Mouse (Mus musculus): ENCODE results near the gene Nell2. TPM values are rescaled to one million over a fixed set of nuclear protein-coding genes. Genes with fewer than 3 reads are reported as not detected.

Nell2 gene
- total and polyA plus RNA-seq, 3 experiments, result not detected

DNA sequence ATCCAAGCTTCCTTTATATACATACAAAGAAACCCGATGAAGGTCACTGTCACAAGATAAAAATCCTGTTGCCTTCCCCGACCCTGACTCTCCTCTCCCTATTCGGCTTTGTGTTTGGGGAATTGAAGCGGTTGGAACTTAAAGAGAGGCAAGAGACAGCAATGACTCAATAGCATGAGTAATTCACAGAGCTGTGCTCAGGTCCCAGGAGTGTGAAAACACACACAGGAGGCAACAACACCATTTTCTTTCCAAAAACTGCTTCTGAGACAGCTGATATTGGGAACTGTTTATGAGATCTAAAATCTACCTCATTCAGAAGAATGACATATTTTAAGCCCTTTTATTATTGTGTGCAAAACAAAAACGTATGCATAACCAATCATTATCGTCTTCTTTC, 41.2 kb upstream of the Nell2 start:
- in situ Hi-C loops (cut with MboI; ENCODE audit: low pct_ligation_motif_present, low pct_unique_long_range_greater_than_20kb, low sequenced_read_pairs), result no loop called here
- H3K4me2 ChIP-seq (ENCODE audit: insufficient read depth, low read depth, poor library complexity, severe bottlenecking), result no peak overlapping the region
- peaks cover 26% of the 10 kb centered on the region for H3K27me3 ChIP-seq (replicated peaks)
- peaks cover 6% of the 10 kb centered on the region for H3K9me3 ChIP-seq (replicated peaks; ENCODE audit: low read length)
- H3K27ac ChIP-seq (ENCODE audit: insufficient read depth, low read depth), result no peak overlapping the region
- no peak for DNase-seq (ENCODE audit: extremely low read depth)
- H3K4me1 ChIP-seq (ENCODE audit: control insufficient read depth in 1 of 2, insufficient read depth in 2 of 2), result no peaks in the 10 kb centered on the region
- H3K9ac ChIP-seq (ENCODE audit: insufficient read depth, low read depth), result no peak overlapping the region
- no peaks in the 10 kb centered on the region for H3K79me2 ChIP-seq (replicated peaks; ENCODE audit: control insufficient read depth, extremely low read depth, insufficient read depth, poor library complexity, severe bottlenecking)
- no peaks in the 10 kb centered on the region for H3K36me3 ChIP-seq (replicated peaks in 1 of 2; ENCODE audit: control insufficient read depth in 1 of 2, insufficient read depth in 1 of 2, low read length in 1 of 2)
- dilution Hi-C loops (cut with MboI; ENCODE audit: extremely low pct_ligation_motif_present, extremely low pct_unique_long_range_greater_than_20kb, low sequenced_read_pairs), result no loop called here
- TF ChIP-seq PAX5 (IDR thresholded peaks at IDR 0.05; ENCODE audit: low read length) (no peak), ZC3H11A (IDR thresholded peaks at IDR 0.05; ENCODE audit: low read depth, low read length) (no peak), TBP (conservative IDR thresholded peaks at IDR 0.05; ENCODE audit: low read depth, low read length) (no peak), MAZ (IDR thresholded peaks at IDR 0.05; ENCODE audit: low read depth, low read length) (no peak), POLR2AphosphoS2 (IDR thresholded peaks at IDR 0.05; ENCODE audit: low read depth, low read length) (no peak), ELF1 (IDR thresholded peaks at IDR 0.05; ENCODE audit: low read depth, low read length) (no peak), SIN3A (IDR thresholded peaks at IDR 0.05; ENCODE audit: low read length) (no peak), USF1 (IDR thresholded peaks at IDR 0.05; ENCODE audit: low read depth, low read length) (no peak), RCOR1 (conservative IDR thresholded peaks at IDR 0.05; ENCODE audit: low read depth, low read length) (no peak), MXI1 (IDR thresholded peaks at IDR 0.05; ENCODE audit: low read depth, low read length) (no peak), CHD1 (IDR thresholded peaks at IDR 0.05; ENCODE audit: low read depth, low read length) (no peak), GABPA (IDR thresholded peaks at IDR 0.05; ENCODE audit: insufficient replicate concordance, low read depth, low read length) (no peak), USF2 (conservative IDR thresholded peaks at IDR 0.05; ENCODE audit: low read depth, low read length) (no peak), RAD21 (IDR thresholded peaks at IDR 0.05; ENCODE audit: low read depth, low read length) (no peak)
- no peak overlapping the region for H3K4me3 ChIP-seq (replicated peaks in 1 of 3; ENCODE audit: low read depth in 2 of 3, low read length in 2 of 3, poor library complexity in 1 of 3)

DNA sequence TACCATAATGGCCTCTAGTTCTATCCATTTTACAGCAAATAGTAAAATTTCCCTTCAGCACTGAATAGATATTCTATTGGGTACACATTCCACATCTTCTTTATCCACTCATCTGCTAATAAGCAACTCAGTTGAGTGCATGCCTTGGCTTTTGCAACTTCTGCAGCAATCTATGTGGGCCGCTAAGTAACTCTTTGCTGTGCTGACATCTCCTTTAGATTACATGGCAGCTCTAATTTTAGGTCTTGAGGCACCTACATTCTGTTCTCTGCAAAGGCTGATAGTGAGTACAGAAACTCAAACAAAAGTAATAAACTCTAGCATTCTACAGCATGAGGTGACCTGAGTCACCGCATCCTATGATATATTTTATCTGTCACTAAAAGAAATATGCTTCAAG, 36.8 kb upstream of the Nell2 start:
- no peak for DNase-seq (ENCODE audit: extremely low read depth)

More for the DNA sequence above, 36.8 kb upstream of the Nell2 start:
- Histone ChIP-seq H3K4me2 (ENCODE audit: insufficient read depth, low read depth, poor library complexity, severe bottlenecking) (no peak overlapping the region), H3K4me3 (replicated peaks in 1 of 3; ENCODE audit: low read depth in 2 of 3, low read length in 2 of 3, poor library complexity in 1 of 3) (no peak overlapping the region), H3K9me3 (replicated peaks; ENCODE audit: low read length) (peaks cover 2% of the 10 kb centered on the region), H3K9ac (ENCODE audit: insufficient read depth, low read depth) (no peak overlapping the region), H3K79me2 (replicated peaks; ENCODE audit: control insufficient read depth, extremely low read depth, insufficient read depth, poor library complexity, severe bottlenecking) (no peaks in the 10 kb centered on the region), H3K27me3 (replicated peaks) (peaks cover 12% of the 10 kb centered on the region), H3K27ac (ENCODE audit: insufficient read depth, low read depth) (no peak overlapping the region), H3K4me1 (ENCODE audit: control insufficient read depth in 1 of 2, insufficient read depth in 2 of 2) (no peaks in the 10 kb centered on the region), H3K36me3 (replicated peaks in 1 of 2; ENCODE audit: control insufficient read depth in 1 of 2, insufficient read depth in 1 of 2, low read length in 1 of 2) (no peaks in the 10 kb centered on the region)
- dilution Hi-C loops (cut with MboI; ENCODE audit: extremely low pct_ligation_motif_present, extremely low pct_unique_long_range_greater_than_20kb, low sequenced_read_pairs), result no loop called here
- in situ Hi-C loops (cut with MboI; ENCODE audit: low pct_ligation_motif_present, low pct_unique_long_range_greater_than_20kb, low sequenced_read_pairs), result no loop called here
- TF ChIP-seq USF2 (conservative IDR thresholded peaks at IDR 0.05; ENCODE audit: low read depth, low read length) (no peak), USF1 (IDR thresholded peaks at IDR 0.05; ENCODE audit: low read depth, low read length) (no peak), POLR2A (IDR thresholded peaks at IDR 0.05; ENCODE audit: low read depth, low read length) (no peak), NELFE (IDR thresholded peaks at IDR 0.05; ENCODE audit: low read depth, low read length) (no peak), SMC3 (IDR thresholded peaks at IDR 0.05; ENCODE audit: low read depth, low read length) (no peak), CHD2 (IDR thresholded peaks at IDR 0.05; ENCODE audit: low read length) (no peak), MYC (IDR thresholded peaks at IDR 0.05; ENCODE audit: low read depth, low read length) (no peak), ZNF384 (IDR thresholded peaks at IDR 0.05; ENCODE audit: low read depth, low read length) (no peak), ZC3H11A (IDR thresholded peaks at IDR 0.05; ENCODE audit: low read depth, low read length) (no peak), JUN (IDR thresholded peaks at IDR 0.05; ENCODE audit: insufficient read depth, low read depth, low read length) (no peak), MAX (IDR thresholded peaks at IDR 0.05; ENCODE audit: low read length) (no peak)

Measured in CH12.LX (cell line).